Mouse (Mus musculus): ENCODE measurements around the gene Astl.
A peak's percentile ranks its signal among the peaks of the same experiment; 100 is the strongest.

Astl gene

GRCm38 (mm10) chr2:127328090-127328851, 10.2 kb upstream of the Astl start:
- DNase-seq = peak; percentile 40 to 62

GRCm38 (mm10) chr2:127332807-127333570, 5.5 kb upstream of the Astl start:
- DNase-seq = peak; percentile 74 to 86

- peak; percentile 66 to 78 for DNase-seq
Observed at GRCm38 (mm10) chr2:127333945-127334603, 4.4 kb upstream of the Astl start.

GRCm38 (mm10) chr2:127335078-127335541, 3.3 kb upstream of the Astl start:
- peak; percentile 90 to 93 for DNase-seq

- DNase-seq = peak; percentile 97 to 99
Observed at GRCm38 (mm10) chr2:127335767-127336496, 2.5 kb upstream of the Astl start, which contains the start of gene Dusp2. TSS of gene Dusp2 (plus strand) at chr2:127336159.

GRCm38 (mm10) chr2:127336497-127336832, 2.0 kb upstream of the Astl start:
- peak in 1 of 2 experiments; percentile 40 for DNase-seq

- peak in 1 of 2 experiments; percentile 41 for DNase-seq
Observed at GRCm38 (mm10) chr2:127336885-127337284, 1.6 kb upstream of the Astl start.

GRCm38 (mm10) chr2:127337531-127337930, 908 bp upstream of the Astl start:
- DNase-seq = peak; percentile 73 to 86

- peak in 1 of 2 experiments; percentile 39 for DNase-seq
Observed at GRCm38 (mm10) chr2:127338012-127338411, 427 bp upstream of the Astl start.

- peak; percentile 54 to 72 for DNase-seq
Observed at GRCm38 (mm10) chr2:127338833-127339232, 394 bp downstream of the Astl start.

- DNase-seq = no peak
Observed at GRCm38 (mm10) chr2:127339262-127339661, 823 bp downstream of the Astl start.

GRCm38 (mm10) chr2:127341159-127341558, 2.7 kb downstream of the Astl start:
- peak; percentile 79 to 81 for DNase-seq

GRCm38 (mm10) chr2:127346334-127346733, 7.9 kb downstream of the Astl start:
- peak in 1 of 2 experiments; percentile 46 for DNase-seq

- no peak for DNase-seq
Observed at GRCm38 (mm10) chr2:127347147-127347985, 8.9 kb downstream of the Astl start.

- no peak for DNase-seq
Observed at GRCm38 (mm10) chr2:127353881-127354280, 15.4 kb downstream of the Astl start.

- DNase-seq = peak; percentile 75 to 78
Observed at GRCm38 (mm10) chr2:127362459-127363281, 24.2 kb downstream of the Astl start, which contains the start of gene Adra2b. TSS of gene Adra2b (plus strand) at chr2:127363208.

GRCm38 (mm10) chr2:127363282-127363652, 24.8 kb downstream of the Astl start:
- no peak for DNase-seq

GRCm38 (mm10) chr2:127363696-127364095, 25.3 kb downstream of the Astl start:
- DNase-seq = no peak

- no peak for DNase-seq
Observed at GRCm38 (mm10) chr2:127364452-127364851, 26.0 kb downstream of the Astl start.

GRCm38 (mm10) chr2:127367126-127367820, 28.8 kb downstream of the Astl start:
- no peak for DNase-seq
